Comparison of ENCODE assay signal across 8 mouse cellular contexts in the genomic region with DNA sequence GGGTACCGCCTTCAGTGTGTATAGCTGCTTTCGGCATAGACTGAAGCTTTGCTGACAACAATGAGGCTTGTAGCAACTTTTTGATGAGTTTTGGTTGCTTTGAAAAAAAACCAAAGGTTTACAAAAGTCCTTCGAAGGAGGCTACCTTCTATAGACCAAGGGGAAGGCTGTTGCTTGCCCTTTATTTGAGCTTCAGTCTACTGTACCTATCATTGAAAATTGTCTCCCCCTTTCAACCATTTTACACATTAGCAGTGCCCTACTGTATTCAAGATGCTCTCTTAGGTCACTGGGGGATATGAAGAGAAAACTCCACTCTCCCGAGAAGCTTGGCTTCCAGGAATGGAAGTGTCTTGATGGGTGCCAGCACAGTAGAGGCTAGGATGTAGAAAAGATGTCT.
DNase-seq lines count a peak whose midpoint lies in the region; ATAC-seq and TF ChIP-seq lines count a peak whose summit lies in the region.

No protein-coding gene starts in this region.

- DNase-seq in lung, embryonic 14.5 days: no peak
- DNase-seq in lung, postnatal 4 days: no peak
- DNase-seq in urinary bladder, postnatal 25 days (ENCODE audit: low spot score): no peak
- DNase-seq in gastrocnemius, adult 8-10 months (ENCODE audit: low spot score in 2 of 2): no peak
- no peak for DNase-seq in kidney, postnatal 36 days

- no peaks in the 10 kb centered on the region for H3K36me3 ChIP-seq in lung, embryonic 14.5 days (ENCODE audit: insufficient read depth)
- peaks cover 9% of the 10 kb centered on the region for H3K36me3 ChIP-seq in embryonic facial prominence, embryonic 13.5 days
- H3K36me3 ChIP-seq in intestine, embryonic 16.5 days (ENCODE audit: control insufficient read depth, insufficient read depth, low read length): no peaks in the 10 kb centered on the region
- H3K36me3 ChIP-seq in neural tube, embryonic 14.5 days (ENCODE audit: control insufficient read depth, insufficient read depth, low read length): no peaks in the 10 kb centered on the region

- H3K4me1 ChIP-seq in lung, embryonic 14.5 days (ENCODE audit: insufficient read depth): peaks cover 6% of the 10 kb centered on the region
- H3K4me1 ChIP-seq in embryonic facial prominence, embryonic 13.5 days: peaks cover 12% of the 10 kb centered on the region
- peaks cover 12% of the 10 kb centered on the region for H3K4me1 ChIP-seq in intestine, embryonic 16.5 days (ENCODE audit: control insufficient read depth, insufficient read depth, low read length)
- H3K4me1 ChIP-seq in neural tube, embryonic 14.5 days (ENCODE audit: control insufficient read depth, insufficient read depth, low read length): peaks cover 11% of the 10 kb centered on the region

- H3K27ac ChIP-seq in lung, embryonic 14.5 days (ENCODE audit: low read depth): peak overlapping the region; percentile 96
- no peak overlapping the region for H3K27ac ChIP-seq in embryonic facial prominence, embryonic 13.5 days
- no peak overlapping the region for H3K27ac ChIP-seq in intestine, embryonic 16.5 days (ENCODE audit: low read length)
- H3K27ac ChIP-seq in neural tube, embryonic 14.5 days (ENCODE audit: low read depth, low read length): no peak overlapping the region

- TF ChIP-seq CTCF in lung, embryonic 14.5 days (IDR thresholded peaks at IDR 0.05; ENCODE audit: low read depth): no peak

- peak overlapping the region; percentile 92 for H3K4me3 ChIP-seq in lung, embryonic 14.5 days (ENCODE audit: low read depth, low read length)
- peak overlapping the region; percentile 92 for H3K4me3 ChIP-seq in embryonic facial prominence, embryonic 13.5 days
- peak overlapping the region; percentile 94 for H3K4me3 ChIP-seq in intestine, embryonic 16.5 days (ENCODE audit: low read length)
- peak overlapping the region; percentile 96 for H3K4me3 ChIP-seq in neural tube, embryonic 14.5 days (ENCODE audit: low read depth, low read length)

- H3K4me2 ChIP-seq in lung, embryonic 14.5 days: peak overlapping the region; percentile 84
- peak overlapping the region; percentile 66 for H3K4me2 ChIP-seq in embryonic facial prominence, embryonic 13.5 days
- peak overlapping the region; percentile 87 for H3K4me2 ChIP-seq in intestine, embryonic 16.5 days (ENCODE audit: low read depth, low read length)
- peak overlapping the region; percentile 89 for H3K4me2 ChIP-seq in neural tube, embryonic 14.5 days (ENCODE audit: low read depth, low read length)

- no peak for ATAC-seq in lung, embryonic 14.5 days (ENCODE audit: insufficient read depth)
- no peak for ATAC-seq in embryonic facial prominence, embryonic 13.5 days (ENCODE audit: insufficient number of reproducible peaks, insufficient read depth, low FRiP score, low TSS enrichment, low read depth)
- ATAC-seq in intestine, embryonic 16.5 days: no peak
- no peak for ATAC-seq in neural tube, embryonic 14.5 days (ENCODE audit: low read depth)

- WGBS in lung, embryonic 14.5 days: 15% methylated on average over 4 of the region's 4 CpGs
- 35% methylated on average over 4 of the region's 4 CpGs for WGBS in embryonic facial prominence, embryonic 13.5 days
- 35% methylated on average over 4 of the region's 4 CpGs for WGBS in intestine, embryonic 16.5 days
- 39% methylated on average over 4 of the region's 4 CpGs for WGBS in neural tube, embryonic 14.5 days

- H3K9ac ChIP-seq in lung, embryonic 14.5 days: peak overlapping the region; percentile 97
- peak overlapping the region; percentile 93 for H3K9ac ChIP-seq in embryonic facial prominence, embryonic 13.5 days
- peak overlapping the region; percentile 96 for H3K9ac ChIP-seq in intestine, embryonic 16.5 days (ENCODE audit: low read depth, low read length)
- no peak overlapping the region for H3K9ac ChIP-seq in neural tube, embryonic 14.5 days (replicated peaks; ENCODE audit: low read depth, low read length)

- no peaks in the 10 kb centered on the region for H3K27me3 ChIP-seq in lung, embryonic 14.5 days (ENCODE audit: insufficient read depth, low read length)
- peaks cover 33% of the 10 kb centered on the region for H3K27me3 ChIP-seq in embryonic facial prominence, embryonic 13.5 days
- H3K27me3 ChIP-seq in intestine, embryonic 16.5 days (replicated peaks; ENCODE audit: control insufficient read depth, insufficient read depth, low read length): no peaks in the 10 kb centered on the region
- H3K27me3 ChIP-seq in neural tube, embryonic 14.5 days (ENCODE audit: control insufficient read depth, insufficient read depth, low read length): peaks cover 12% of the 10 kb centered on the region; the same call in 1 of the 2 replicates

- H3K9me3 ChIP-seq in lung, embryonic 14.5 days (ENCODE audit: low read depth, low read length): peaks cover 18% of the 10 kb centered on the region; the same call in 1 of the 2 replicates
- H3K9me3 ChIP-seq in embryonic facial prominence, embryonic 13.5 days: peaks cover 13% of the 10 kb centered on the region
- H3K9me3 ChIP-seq in intestine, embryonic 16.5 days (ENCODE audit: control insufficient read depth, low read length): peaks cover 7% of the 10 kb centered on the region; the same call in 1 of the 2 replicates
- H3K9me3 ChIP-seq in neural tube, embryonic 14.5 days (ENCODE audit: control insufficient read depth, low read length): peaks cover 10% of the 10 kb centered on the region; the same call in 1 of the 2 replicates
